Mouse (Mus musculus) frontal cortex, adult (tissue): Measurements from ENCODE around the gene L3mbtl4.
A peak's percentile ranks its signal among the peaks of the same experiment; 100 is the strongest.

Experiments used
- ATAC-seq: cut with Nextera tagmentation; 2 replicates; pipeline ENCODE4 v1.9.2; 2017; ENCODE audit warnings: mild to moderate bottlenecking, moderate library complexity, mixed read lengths; ENCODE audit not compliant: low TSS enrichment

Gene L3mbtl4

GRCm38 (mm10) chr17:68640187-68640586 lies 366.6 kb downstream of the L3mbtl4 start:
- no peak for ATAC-seq

GRCm38 (mm10) chr17:68642521-68643088 lies 369.0 kb downstream of the L3mbtl4 start:
- ATAC-seq: peak; percentile 95

- no peak for ATAC-seq
Measured at GRCm38 (mm10) chr17:68666528-68666927, 392.9 kb downstream of the L3mbtl4 start.

GRCm38 (mm10) chr17:68672088-68672504 lies 398.5 kb downstream of the L3mbtl4 start:
- no peak for ATAC-seq

GRCm38 (mm10) chr17:68710701-68711100 lies 437.1 kb downstream of the L3mbtl4 start:
- no peak for ATAC-seq

GRCm38 (mm10) chr17:68711350-68711749 lies 437.8 kb downstream of the L3mbtl4 start:
- ATAC-seq: no peak

GRCm38 (mm10) chr17:68748296-68748695 lies 474.7 kb downstream of the L3mbtl4 start:
- no peak for ATAC-seq

- no peak for ATAC-seq
Measured at GRCm38 (mm10) chr17:68750513-68750912, 476.9 kb downstream of the L3mbtl4 start.

- ATAC-seq: peak; percentile 87
Measured at GRCm38 (mm10) chr17:68753112-68753511, 479.5 kb downstream of the L3mbtl4 start.

GRCm38 (mm10) chr17:68754789-68755188 lies 481.2 kb downstream of the L3mbtl4 start:
- ATAC-seq: peak; percentile 65

- peak; percentile 24 for ATAC-seq
Measured at GRCm38 (mm10) chr17:68758428-68758827, 484.8 kb downstream of the L3mbtl4 start.

- ATAC-seq: peak; percentile 82
Measured at GRCm38 (mm10) chr17:68758936-68759335, 485.3 kb downstream of the L3mbtl4 start.

GRCm38 (mm10) chr17:68759978-68760377 lies 486.4 kb downstream of the L3mbtl4 start:
- no peak for ATAC-seq

- no peak for ATAC-seq
Measured at GRCm38 (mm10) chr17:68764329-68764880, 490.8 kb downstream of the L3mbtl4 start.

GRCm38 (mm10) chr17:68769561-68769960 lies 496.0 kb downstream of the L3mbtl4 start:
- peak; percentile 69; the same call in 1 of the 2 replicates for ATAC-seq

- no peak for ATAC-seq
Measured at GRCm38 (mm10) chr17:68771046-68771750, 497.6 kb downstream of the L3mbtl4 start.

GRCm38 (mm10) chr17:68793741-68794140 lies 520.1 kb downstream of the L3mbtl4 start:
- ATAC-seq: no peak

- no peak for ATAC-seq
Measured at GRCm38 (mm10) chr17:68826323-68826722, 552.7 kb downstream of the L3mbtl4 start, which contains the start of gene Tmem200c. Tmem200c (plus strand) TSS chr17:68826623.
